Mouse (Mus musculus) lung, embryonic 14.5 days (tissue): Measurements from ENCODE around the gene Grtp1. TPM values are rescaled to one million over a fixed set of nuclear protein-coding genes. Genes with fewer than 3 reads are reported as not detected.
A peak's percentile ranks its signal among the peaks of the same experiment; 100 is the strongest.

Source experiments
- ATAC-seq: fragments of 200-750 bp; cut with Nextera tagmentation; 2 replicates; pipeline ENCODE4 v1.8.0; 2017; ENCODE audit warnings: mild to moderate bottlenecking, moderate TSS enrichment, moderate library complexity; ENCODE audit not compliant: insufficient read depth
- DNase-seq: peaks from one replicate; pipeline ENCODE4 v3.0.0-alpha.2; 2015
- H3K27ac ChIP-seq: fragments of 300-500 bp; sonication (generic); 2 replicates; pipeline ENCODE4 v1.5.1; 2014; ENCODE audit warnings: low read depth, mild to moderate bottlenecking, moderate library complexity
- H3K27me3 ChIP-seq: fragments of 300-500 bp; sonication (generic); 2 replicates; pipeline ENCODE4 v1.6.1; 2014; ENCODE audit warnings: low read length, control low read depth; ENCODE audit not compliant: insufficient read depth
- H3K36me3 ChIP-seq: fragments of 300-500 bp; sonication (generic); 2 replicates; pipeline ENCODE4 v1.6.1; 2014; ENCODE audit warnings: control low read depth; ENCODE audit not compliant: insufficient read depth
- H3K4me1 ChIP-seq: fragments of 300-500 bp; sonication (generic); 2 replicates; pipeline ENCODE4 v1.6.1; 2014; ENCODE audit warnings: antibody characterized with exemption, control low read depth; ENCODE audit not compliant: insufficient read depth
- H3K4me2 ChIP-seq: fragments of 300-500 bp; sonication (generic); 2 replicates; pipeline ENCODE4 v1.6.1; 2014; ENCODE audit warnings: mild to moderate bottlenecking
- H3K4me3 ChIP-seq: fragments of 300-500 bp; sonication (generic); 2 replicates; pipeline ENCODE4 v1.5.1; 2014; ENCODE audit warnings: low read depth, low read length
- H3K9ac ChIP-seq: fragments of 300-500 bp; sonication (generic); 2 replicates; pipeline ENCODE4 v1.6.1; 2014
- H3K9me3 ChIP-seq: fragments of 300-500 bp; sonication (generic); 2 replicates; pipeline ENCODE4 v1.6.1; 2016; ENCODE audit warnings: low read depth, low read length, control low read depth
- CTCF ChIP-seq: IDR thresholded peaks from 2 replicates; pipeline ENCODE4 v1.5.1; 2016; ENCODE audit warnings: antibody characterized with exemption, low read depth
- WGBS: fragments of 180-500 bp; shearing (Covaris S2); extraction: QIAGEN DNeasy Blood & Tissue Kit; methylation state at CpG from one replicate; pipeline ENCODE4 v1.1.7; 2014; 5-methylcytosine and 5-hydroxymethylcytosine counted together
- polyA plus RNA-seq: library from polyadenylated mRNA; unstranded; fragments of >200 nt; fragmentation: Nextera tagmentation; extraction: Ambion mirVana; gene quantifications from 2 replicates; pipeline ENCODE4 v1.2.1, GENCODE M21; 2014

Grtp1 gene
- polyA plus RNA-seq, 1 experiment from 2014 or later: 4.8 TPM

- 55% methylated on average over 12 of the region's 12 CpGs for WGBS
- Histone ChIP-seq H3K4me3 (no peak overlapping the region), H3K27ac (no peak overlapping the region), H3K9ac (no peak overlapping the region), H3K9me3 (no peaks in the 10 kb centered on the region), H3K4me2 (no peak overlapping the region), H3K27me3 (peaks cover 36% of the 10 kb centered on the region), H3K36me3 (no peaks in the 10 kb centered on the region), H3K4me1 (no peaks in the 10 kb centered on the region)
- DNase-seq (no peak), ATAC-seq (no peak)
- TF ChIP-seq CTCF: no peak
These were observed 4.1 kb upstream of the Grtp1 start for GRCm38 (mm10) chr8:13204371-13205140.

DNA sequence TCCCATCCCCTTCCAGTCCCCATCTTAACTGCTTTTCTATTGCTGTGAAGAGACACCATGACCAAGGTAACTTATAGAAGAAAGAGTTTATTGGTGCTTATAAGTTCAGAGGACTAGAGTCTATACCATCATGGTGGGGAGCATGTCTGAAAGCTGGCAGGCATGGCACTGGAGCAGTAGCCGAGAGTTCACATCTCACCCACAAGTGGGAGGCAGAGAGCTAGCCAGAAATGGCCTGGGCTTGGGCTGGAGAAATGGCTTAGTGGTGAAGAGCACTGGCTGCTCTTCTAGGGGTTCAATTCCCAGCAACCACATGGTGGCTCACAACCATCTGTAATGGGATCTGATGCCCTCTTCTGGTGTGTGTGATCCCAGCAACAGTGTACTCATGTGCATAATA is 3.1 kb upstream of the Grtp1 start:
- Histone ChIP-seq H3K27ac (no peak overlapping the region), H3K9ac (no peak overlapping the region), H3K4me2 (peak overlapping the region; percentile 18; the same call in 1 of the 2 replicates), H3K27me3 (peaks cover 39% of the 10 kb centered on the region), H3K4me1 (no peaks in the 10 kb centered on the region), H3K4me3 (no peak overlapping the region), H3K9me3 (no peaks in the 10 kb centered on the region), H3K36me3 (no peaks in the 10 kb centered on the region)
- no peak for DNase-seq
- 72% methylated on average over 1 of the region's 1 CpGs for WGBS
- TF ChIP-seq CTCF: peak; percentile 33; the same call in 1 of the 2 replicates
- no peak for ATAC-seq

DNA sequence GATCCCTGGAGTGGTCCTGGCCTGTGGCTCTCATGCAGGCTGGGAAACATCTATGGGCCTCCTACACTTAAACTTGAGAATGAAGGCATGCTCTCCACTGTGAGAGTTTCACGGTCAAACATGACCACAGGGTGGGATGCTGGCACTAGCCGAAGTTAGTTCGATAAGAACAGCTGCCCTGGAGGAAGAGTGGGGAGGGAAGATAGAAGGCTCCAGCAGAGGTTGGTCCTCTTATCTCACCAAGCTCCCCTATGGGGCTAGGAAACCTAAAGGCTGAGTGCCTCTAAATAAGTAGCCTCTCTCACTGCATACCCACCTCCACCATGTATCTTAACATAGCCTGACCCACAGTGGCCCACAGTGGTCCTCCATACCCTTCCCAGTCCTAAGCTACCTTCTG is 2.4 kb upstream of the Grtp1 start:
- Histone ChIP-seq H3K9ac (no peak overlapping the region), H3K9me3 (no peaks in the 10 kb centered on the region), H3K36me3 (no peaks in the 10 kb centered on the region), H3K4me1 (no peaks in the 10 kb centered on the region), H3K27me3 (peaks cover 39% of the 10 kb centered on the region), H3K4me3 (no peak overlapping the region), H3K4me2 (peak overlapping the region; percentile 18; the same call in 1 of the 2 replicates), H3K27ac (no peak overlapping the region; the same call in 1 of the 2 replicates)
- TF ChIP-seq CTCF: no peak
- ATAC-seq (no peak), DNase-seq (no peak)
- WGBS: 70% methylated on average over 3 of the region's 3 CpGs

DNA sequence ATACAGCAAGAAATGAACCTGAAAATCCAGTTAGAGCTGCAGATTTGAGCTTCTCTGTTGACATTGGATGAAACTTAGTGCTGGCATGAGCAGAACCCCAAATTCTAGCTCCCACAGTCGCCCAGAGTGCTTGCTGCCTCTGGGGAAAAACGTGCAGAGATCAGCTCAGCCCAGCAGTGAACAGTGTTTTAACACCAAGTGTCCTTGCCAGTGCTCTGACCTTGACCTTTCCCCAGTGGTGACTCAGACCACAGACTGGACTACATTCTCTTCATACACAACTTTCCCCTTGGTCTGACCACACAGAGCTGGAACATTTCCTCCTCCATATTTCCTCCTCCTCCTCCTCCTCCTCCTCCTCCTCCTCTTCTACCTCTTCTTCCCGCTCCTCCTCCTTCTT is 1.6 kb upstream of the Grtp1 start:
- Histone ChIP-seq H3K4me2 (no peak overlapping the region; the same call in 1 of the 2 replicates), H3K27ac (no peak overlapping the region), H3K36me3 (no peaks in the 10 kb centered on the region), H3K4me1 (no peaks in the 10 kb centered on the region), H3K9ac (no peak overlapping the region), H3K4me3 (peak overlapping the region; percentile 69; the same call in 1 of the 2 replicates), H3K9me3 (no peaks in the 10 kb centered on the region), H3K27me3 (peaks cover 39% of the 10 kb centered on the region)
- no peak for DNase-seq
- TF ChIP-seq CTCF: no peak
- no peak for ATAC-seq
- WGBS: 54% methylated on average over 3 of the region's 3 CpGs

GRCm38 (mm10) chr8:13201013-13201334 is 554 bp upstream of the Grtp1 start:
- TF ChIP-seq CTCF: no peak
- Histone ChIP-seq H3K27ac (no peak overlapping the region; the same call in 1 of the 2 replicates), H3K4me1 (no peaks in the 10 kb centered on the region), H3K9me3 (no peaks in the 10 kb centered on the region), H3K4me2 (peak overlapping the region; percentile 94), H3K4me3 (peak overlapping the region; percentile 69), H3K27me3 (peaks cover 39% of the 10 kb centered on the region), H3K9ac (peak overlapping the region; percentile 34; the same call in 1 of the 2 replicates), H3K36me3 (no peaks in the 10 kb centered on the region)
- DNase-seq (no peak), ATAC-seq (no peak)
- 3% methylated on average over 18 of the region's 18 CpGs for WGBS

- TF ChIP-seq CTCF: no peak
- no peak for ATAC-seq
These were observed 897 bp downstream of the Grtp1 start for GRCm38 (mm10) chr8:13199385-13200061.

GRCm38 (mm10) chr8:13197493-13197892 is 2.9 kb downstream of the Grtp1 start:
- ATAC-seq (no peak), DNase-seq (no peak)
- WGBS: 86% methylated on average over 5 of the region's 5 CpGs
- no peaks in the 10 kb centered on the region for H3K36me3 ChIP-seq
- TF ChIP-seq CTCF: no peak
- H3K4me3 ChIP-seq: no peak overlapping the region
- H3K4me1 ChIP-seq: no peaks in the 10 kb centered on the region
- H3K27ac ChIP-seq: no peak overlapping the region
- peaks cover 30% of the 10 kb centered on the region for H3K27me3 ChIP-seq
- no peak overlapping the region for H3K9ac ChIP-seq
- no peaks in the 10 kb centered on the region for H3K9me3 ChIP-seq
- H3K4me2 ChIP-seq: no peak overlapping the region

More at GRCm38 (mm10) chr8:13199385-13200061, 897 bp downstream of the Grtp1 start:
- peak overlapping the region; percentile 62; the same call in 1 of the 2 replicates for H3K9ac ChIP-seq
- H3K4me3 ChIP-seq: peak overlapping the region; percentile 69
- H3K4me2 ChIP-seq: peak overlapping the region; percentile 94
- 28% methylated on average over 14 of the region's 14 CpGs for WGBS
- no peaks in the 10 kb centered on the region for H3K36me3 ChIP-seq
- no peaks in the 10 kb centered on the region for H3K9me3 ChIP-seq
- no peak for DNase-seq
- H3K27ac ChIP-seq: no peak overlapping the region
- H3K4me1 ChIP-seq: no peaks in the 10 kb centered on the region
- H3K27me3 ChIP-seq: peaks cover 39% of the 10 kb centered on the region
